Mouse (Mus musculus) C3H10T1/2 (cell line): Measurements from ENCODE around the gene Gm14305. TPM values are rescaled to one million over a fixed set of nuclear protein-coding genes. Genes with fewer than 3 reads are reported as not detected.

ENCODE experiments used
- polyA plus RNA-seq, 2 experiments: library from polyadenylated mRNA; unstranded; fragments of >200 nt; fragmentation: generic; extraction: Trizol; gene quantifications; one replicate each; pipeline ENCODE4 v1.2.1; 2012; ENCODE audit warnings: missing spikeins in 2 of 2

The Gm14305 gene
- 1 to 10 TPM in 1 of 2 experiments, under 1 TPM in 1; 0.46 to 6.1 TPM for polyA plus RNA-seq

GRCm38 (mm10) chr2:176708051-176708450, at the start of gene Gm14305:
TSS of gene Gm14305 (plus strand) at chr2:176708328.

GRCm38 (mm10) chr2:176670222-176670621, 37.9 kb upstream of the Gm14305 start, which contains the start of gene Zfp973:
TSS of gene Zfp973 (plus strand) at chr2:176670522.

Other genes with a start within 250 kb of the Gm14305 start
- 1 to 10 TPM in 1 of 2 experiments, under 1 TPM in 1; 0.48 to 4.8 TPM for gene Gm14434, start 221.5 kb upstream of the Gm14305 start, polyA plus RNA-seq
- not detected for gene Zfp967, start 187.3 kb upstream of the Gm14305 start, polyA plus RNA-seq
- 1 to 10 TPM in 1 of 2 experiments, under 1 TPM in 1; 0.36 to 4.1 TPM for gene Gm14308, start 72.0 kb upstream of the Gm14305 start, polyA plus RNA-seq
- under 1 TPM; 0.18 to 0.79 TPM for gene Zfp973, start 37.8 kb upstream of the Gm14305 start, polyA plus RNA-seq
- 1 to 10 TPM in 1 of 2 experiments, under 1 TPM in 1; 0.41 to 3.5 TPM for gene Gm14295, start 90.3 kb downstream of the Gm14305 start, polyA plus RNA-seq
- gene Gm14408, start 122.8 kb downstream of the Gm14305 start, polyA plus RNA-seq, result not detected
- 1 to 10 TPM in 1 of 2 experiments, under 1 TPM in 1; 0.43 to 2.0 TPM for gene Gm14296, start 219.5 kb downstream of the Gm14305 start, polyA plus RNA-seq